Mouse (Mus musculus) CH12.LX (cell line): Measurements from ENCODE around the gene Ankrd33.

ENCODE experiments used
- CHD1 ChIP-seq: IDR thresholded peaks from 2 replicates; pipeline ENCODE4 v1.6.1; 2012; ENCODE audit warnings: low read depth, low read length, improper control_type of control experiment, inconsistent platforms
- CTCF ChIP-seq, 2 experiments: IDR thresholded peaks in 1 of 2; conservative IDR thresholded peaks in 1 of 2; 2 replicates each; pipeline ENCODE4 v1.5.1; 2011 to 2012; ENCODE audit warnings: low read depth in 2 of 2, low read length in 2 of 2, improper control_type of control experiment in 1 of 2, inconsistent platforms in 1 of 2, mild to moderate bottlenecking in 1 of 2, moderate library complexity in 1 of 2
- E2F4 ChIP-seq: IDR thresholded peaks from 2 replicates; pipeline ENCODE4 v1.6.1; 2011; ENCODE audit warnings: low read depth, low read length, improper control_type of control experiment; ENCODE audit not compliant: insufficient replicate concordance
- ELF1 ChIP-seq: IDR thresholded peaks from 2 replicates; pipeline ENCODE4 v1.6.1; 2014; ENCODE audit warnings: low read depth, mild to moderate bottlenecking, inconsistent platforms, low read length, improper control_type of control experiment
- EP300 ChIP-seq: IDR thresholded peaks from 2 replicates; pipeline ENCODE4 v1.6.1; 2011; ENCODE audit warnings: low read length, improper control_type of control experiment
- ETS1 ChIP-seq: conservative IDR thresholded peaks from 2 replicates; pipeline ENCODE4 v1.6.1; 2012; ENCODE audit warnings: low read depth, mild to moderate bottlenecking, inconsistent platforms, low read length, improper control_type of control experiment, moderate library complexity
- KAT2A ChIP-seq: IDR thresholded peaks from 2 replicates; pipeline ENCODE4 v1.6.1; 2012; ENCODE audit warnings: low read length, improper control_type of control experiment, inconsistent platforms; ENCODE audit not compliant: insufficient replicate concordance
- MAZ ChIP-seq: IDR thresholded peaks from 2 replicates; pipeline ENCODE4 v1.6.1; 2012; ENCODE audit warnings: low read depth, mild to moderate bottlenecking, inconsistent platforms, low read length, improper control_type of control experiment, moderate library complexity
- NRF1 ChIP-seq: IDR thresholded peaks from 2 replicates; pipeline ENCODE4 v1.6.1; 2014; ENCODE audit warnings: low read depth, mild to moderate bottlenecking, inconsistent platforms, low read length, improper control_type of control experiment, moderate library complexity
- POLR2A ChIP-seq: IDR thresholded peaks from 2 replicates; pipeline ENCODE4 v1.6.1; 2011; ENCODE audit warnings: low read depth, mild to moderate bottlenecking, improper control_type of control experiment, low read length
- POLR2AphosphoS2 ChIP-seq: IDR thresholded peaks from 2 replicates; pipeline ENCODE4 v1.6.1; 2011; ENCODE audit warnings: low read depth, low read length, improper control_type of control experiment
- TCF12 ChIP-seq: IDR thresholded peaks from 2 replicates; pipeline ENCODE4 v1.6.1; 2014; ENCODE audit warnings: low read depth, mild to moderate bottlenecking, inconsistent platforms, low read length, improper control_type of control experiment
- ZMIZ1 ChIP-seq: IDR thresholded peaks from 2 replicates; pipeline ENCODE4 v1.6.1; 2012; ENCODE audit warnings: low read depth, mild to moderate bottlenecking, inconsistent platforms, low read length, improper control_type of control experiment

DNA sequence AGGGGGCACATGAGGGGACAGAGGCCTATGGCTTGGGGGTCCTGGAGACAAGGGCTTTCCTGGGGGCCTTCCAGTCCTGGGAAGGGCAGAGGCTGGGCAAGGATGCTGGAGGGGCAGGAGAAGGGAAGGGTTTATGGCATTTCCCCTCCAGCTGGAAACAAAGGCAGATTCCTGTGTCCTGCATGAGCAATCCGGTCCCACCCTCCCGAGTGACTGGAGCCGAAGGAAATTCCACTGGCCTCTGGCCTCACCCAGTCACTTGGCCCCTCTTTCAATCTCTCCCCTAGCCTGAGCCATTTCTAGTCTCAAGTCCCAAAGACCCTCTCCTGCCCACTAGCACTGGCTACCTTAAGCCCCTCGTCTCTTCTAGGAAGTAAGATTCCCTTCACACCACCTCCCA, 7.6 kb downstream of the Ankrd33 start:
- TF ChIP-seq KAT2A (no peak), ETS1 (no peak), ELF1 (no peak), MAZ (no peak), CTCF (conservative IDR thresholded peaks at IDR 0.05 in 1 of 2, IDR thresholded peaks at IDR 0.05 in 1 of 2; ENCODE audit: low read depth in 2 of 2, low read length in 2 of 2) (no peak), NRF1 (no peak), EP300 (no peak), TCF12 (no peak), POLR2A (no peak), ZMIZ1 (no peak), POLR2AphosphoS2 (no peak), E2F4 (no peak), CHD1 (no peak)
